Mouse (Mus musculus) small intestine, adult 2 months (tissue): ENCODE measurements around the gene Rcbtb2. TPM values are rescaled to one million over a fixed set of nuclear protein-coding genes. Genes with fewer than 3 reads are reported as not detected.

Experiments
- H3K27ac ChIP-seq: fragments of 200-500 bp; 2 replicates; pipeline ENCODE4 v1.5.1; 2012; ENCODE audit warnings: low read depth, low read length, control low read depth, inconsistent platforms; ENCODE audit not compliant: insufficient read depth
- H3K27me3 ChIP-seq: fragments of 200-500 bp; 2 replicates; pipeline ENCODE4 v1.6.1; 2012; ENCODE audit warnings: mild to moderate bottlenecking, moderate library complexity, low read length, inconsistent platforms; ENCODE audit not compliant: control insufficient read depth, insufficient read depth
- H3K36me3 ChIP-seq: fragments of 200-500 bp; 2 replicates; pipeline ENCODE4 v1.6.1; 2012; ENCODE audit warnings: mild to moderate bottlenecking, low read length, control low read depth, inconsistent platforms; ENCODE audit not compliant: control insufficient read depth, insufficient read depth
- H3K4me1 ChIP-seq: fragments of 200-500 bp; 2 replicates; pipeline ENCODE4 v1.6.1; 2012; ENCODE audit warnings: low read length, inconsistent platforms, mixed read lengths; ENCODE audit not compliant: control insufficient read depth, insufficient read depth, insufficient read length
- H3K4me3 ChIP-seq: fragments of 200-500 bp; 2 replicates; pipeline ENCODE4 v1.5.1; 2012; ENCODE audit warnings: low read depth, mild to moderate bottlenecking, control low read depth, inconsistent platforms, low read length, moderate library complexity
- CTCF ChIP-seq: fragments of 200-500 bp; IDR thresholded peaks from 2 replicates; pipeline ENCODE4 v1.5.1; 2012; ENCODE audit warnings: low read depth, mild to moderate bottlenecking, control low read depth, inconsistent platforms, low read length, moderate library complexity, mixed read lengths; ENCODE audit not compliant: insufficient replicate concordance, insufficient read length; ENCODE audit errors: extremely low read depth
- POLR2A ChIP-seq: fragments of 200-500 bp; IDR thresholded peaks from 2 replicates; pipeline ENCODE4 v1.6.1; 2012; ENCODE audit warnings: low read depth, mild to moderate bottlenecking, control low read depth, inconsistent platforms, low read length, moderate library complexity
- WGBS: fragments of 180-500 bp; shearing (Covaris S2); methylation state at CpG from one replicate; pipeline ENCODE4 v1.1.7; 2018; 5-methylcytosine and 5-hydroxymethylcytosine counted together
- polyA plus RNA-seq: library from polyadenylated mRNA; depleted of rRNA; stranded (reverse); fragments of >200 nt; gene quantifications from 2 replicates; pipeline ENCODE4 v1.2.3, GENCODE M21; 2012

Rcbtb2 gene
- polyA plus RNA-seq, 1 experiment: 10.1 TPM

DNA sequence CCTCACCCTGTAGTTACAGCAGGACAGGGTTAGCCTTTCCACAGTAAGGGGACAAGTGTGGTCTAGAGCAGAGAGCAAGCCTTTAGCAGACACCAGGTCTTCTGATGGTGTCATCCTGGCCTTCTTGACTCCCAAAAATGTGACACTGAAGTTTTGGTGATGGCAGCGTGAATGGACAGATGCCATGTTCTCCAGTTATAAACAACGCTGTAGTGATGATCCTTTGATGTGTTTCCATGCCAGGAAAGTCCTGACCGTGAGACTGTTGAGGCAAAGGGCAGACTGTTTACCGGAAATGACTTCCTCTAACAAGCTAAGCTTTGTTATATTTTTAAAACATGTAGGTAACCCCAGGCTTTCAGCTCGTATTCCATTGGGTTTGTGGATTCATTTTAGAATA is 17.0 kb downstream of the Rcbtb2 start:
- TF ChIP-seq POLR2A (no peak), CTCF (no peak)
- H3K27ac ChIP-seq: no peak overlapping the region
- 45% methylated on average over 5 of the region's 5 CpGs for WGBS
- H3K27me3 ChIP-seq: no peaks in the 10 kb centered on the region
- no peaks in the 10 kb centered on the region for H3K36me3 ChIP-seq
- H3K4me3 ChIP-seq: no peak overlapping the region
- peaks cover 8% of the 10 kb centered on the region; the same call in 1 of the 2 replicates for H3K4me1 ChIP-seq

DNA sequence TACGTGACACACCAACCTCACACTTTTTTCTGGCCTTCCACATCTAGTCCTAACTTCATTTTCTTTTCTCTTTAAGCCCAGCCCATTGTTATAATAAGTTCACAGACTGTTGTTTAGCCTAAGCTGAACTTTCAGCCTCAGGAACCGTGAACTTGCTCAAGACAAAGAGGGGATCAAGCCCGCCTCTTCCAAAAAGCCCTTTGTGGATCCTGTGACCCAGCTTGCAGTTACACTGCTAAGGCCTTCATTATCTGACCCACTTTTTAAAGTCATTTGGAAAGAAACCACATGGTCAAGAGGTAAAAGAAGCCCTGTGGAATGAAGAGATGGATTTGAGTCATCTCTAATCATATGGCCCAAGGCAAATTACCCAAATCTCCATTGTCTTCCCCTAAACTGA is 19.0 kb downstream of the Rcbtb2 start:
- no peak overlapping the region for H3K4me3 ChIP-seq
- H3K27ac ChIP-seq: no peak overlapping the region
- WGBS: 84% methylated on average over 3 of the region's 3 CpGs
- TF ChIP-seq POLR2A (no peak), CTCF (no peak)
- peaks cover 8% of the 10 kb centered on the region; the same call in 1 of the 2 replicates for H3K4me1 ChIP-seq
- H3K36me3 ChIP-seq: no peaks in the 10 kb centered on the region
- no peaks in the 10 kb centered on the region for H3K27me3 ChIP-seq

DNA sequence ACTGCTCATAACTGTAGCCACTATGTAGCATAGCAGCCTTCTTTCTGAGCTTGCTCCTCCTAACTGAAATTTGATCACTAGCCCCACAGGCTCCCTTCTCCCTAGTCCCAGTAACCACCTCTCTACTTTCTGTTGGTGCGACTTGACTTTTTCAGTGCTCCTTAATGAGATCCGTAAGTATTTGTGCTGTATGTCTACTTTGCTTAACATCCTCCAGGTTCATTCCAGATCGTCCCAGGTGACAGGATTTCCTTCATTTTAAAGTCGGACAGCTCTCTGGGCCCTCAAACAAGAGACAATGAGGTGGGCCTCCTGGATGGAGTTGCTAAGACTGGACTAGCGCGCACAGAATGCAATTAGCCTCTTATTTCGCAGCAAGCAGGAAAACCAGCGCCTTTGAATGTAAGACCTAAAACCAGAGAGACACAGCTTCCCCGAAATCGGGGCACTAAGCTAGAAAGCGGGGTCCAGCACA is 19.6 kb downstream of the Rcbtb2 start:
- H3K4me1 ChIP-seq: peaks cover 8% of the 10 kb centered on the region; the same call in 1 of the 2 replicates
- WGBS: 2% methylated on average over 11 of the region's 11 CpGs
- H3K27ac ChIP-seq: peak overlapping the region; percentile 94
- TF ChIP-seq POLR2A: no peak
- TF ChIP-seq CTCF: no peak
- H3K36me3 ChIP-seq: no peaks in the 10 kb centered on the region
- peak overlapping the region; percentile 89 for H3K4me3 ChIP-seq
- no peaks in the 10 kb centered on the region for H3K27me3 ChIP-seq

DNA sequence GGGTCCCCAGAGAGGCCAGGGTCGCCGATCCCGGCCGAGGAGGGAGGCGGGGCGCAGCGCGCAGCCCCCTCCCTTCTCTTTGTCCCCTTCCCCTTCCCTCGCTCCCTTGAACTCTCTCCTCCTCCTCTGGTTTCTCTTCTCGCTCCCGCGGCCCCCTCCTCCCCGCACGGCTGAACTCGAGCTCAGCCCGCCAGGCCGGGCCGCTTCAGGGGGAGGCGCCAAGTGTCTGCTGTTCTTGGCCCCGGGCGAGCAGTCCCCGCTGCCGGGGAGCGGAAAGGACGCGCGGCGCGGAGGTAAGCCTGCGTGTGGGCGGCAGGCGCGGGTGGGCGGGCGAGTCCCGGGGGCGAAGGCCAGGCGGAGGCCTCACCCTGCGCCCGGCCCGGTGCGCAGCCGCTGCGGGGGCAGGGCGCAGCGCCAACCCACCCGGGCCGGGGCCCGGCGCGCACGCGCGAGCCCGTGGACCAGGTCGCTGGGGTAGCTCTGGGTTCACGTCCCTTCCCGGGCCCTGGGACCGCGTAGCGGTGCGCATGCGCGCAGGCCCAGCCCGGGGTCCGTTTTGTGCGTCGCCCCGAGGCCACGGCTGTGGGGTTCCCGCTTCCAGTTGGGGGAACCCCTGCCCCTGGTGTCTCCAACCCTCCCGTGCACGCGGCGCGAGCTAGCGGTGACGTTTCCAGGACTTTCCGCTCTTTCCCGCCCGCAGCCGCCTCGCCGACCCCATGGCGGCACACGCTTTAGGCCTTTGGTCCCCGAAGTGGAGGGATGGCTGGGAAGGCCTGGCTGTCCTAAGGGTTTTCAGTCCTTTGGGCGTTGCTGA is 20.3 kb downstream of the Rcbtb2 start:
- H3K36me3 ChIP-seq: no peaks in the 10 kb centered on the region
- under 1% methylated on average over 88 of the region's 88 CpGs for WGBS
- TF ChIP-seq CTCF (no peak), POLR2A (peak; percentile 79)
- H3K27me3 ChIP-seq: no peaks in the 10 kb centered on the region
- H3K4me1 ChIP-seq: peaks cover 8% of the 10 kb centered on the region; the same call in 1 of the 2 replicates
- peak overlapping the region; percentile 94 for H3K27ac ChIP-seq
- peak overlapping the region; percentile 89 for H3K4me3 ChIP-seq

DNA sequence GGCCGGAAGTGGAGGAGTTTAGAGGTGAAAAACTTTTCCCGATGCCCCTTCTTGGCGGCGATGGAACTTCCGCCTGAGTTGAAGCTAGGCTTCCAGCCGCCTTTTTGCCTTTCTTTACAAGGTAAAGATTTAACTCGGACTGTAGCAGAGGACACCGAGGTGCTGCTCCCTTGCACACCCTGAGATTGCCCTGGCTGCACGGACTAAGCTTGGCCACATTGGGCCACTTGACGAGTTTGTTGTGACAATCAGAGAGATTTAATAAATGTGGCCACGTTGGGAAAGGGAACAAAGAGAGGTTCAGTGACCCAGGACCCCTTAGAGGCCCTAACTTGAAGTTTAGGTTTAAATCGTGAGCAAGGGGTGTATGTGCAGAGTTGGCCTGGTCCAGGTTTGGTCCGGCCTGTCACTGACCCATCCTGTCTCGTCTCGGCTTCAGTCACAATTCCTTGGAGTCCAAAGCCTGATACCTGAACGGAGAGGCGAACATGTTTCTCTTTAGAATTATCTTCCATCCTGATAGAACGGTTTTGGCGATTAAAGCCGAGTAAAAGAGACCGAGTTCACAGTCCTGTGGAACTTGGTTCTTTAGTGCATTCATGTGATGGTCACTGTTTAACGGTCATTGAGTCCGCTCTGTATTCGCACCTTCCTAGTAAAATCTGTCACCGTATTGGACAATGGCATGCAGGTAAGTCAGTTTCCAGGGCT is 21.0 kb downstream of the Rcbtb2 start:
- Histone ChIP-seq H3K27ac (peak overlapping the region; percentile 94), H3K4me1 (peaks cover 8% of the 10 kb centered on the region; the same call in 1 of the 2 replicates), H3K27me3 (no peaks in the 10 kb centered on the region), H3K36me3 (no peaks in the 10 kb centered on the region), H3K4me3 (peak overlapping the region; percentile 89)
- WGBS: 30% methylated on average over 25 of the region's 25 CpGs
- no peak for TF ChIP-seq CTCF
- TF ChIP-seq POLR2A: no peak

DNA sequence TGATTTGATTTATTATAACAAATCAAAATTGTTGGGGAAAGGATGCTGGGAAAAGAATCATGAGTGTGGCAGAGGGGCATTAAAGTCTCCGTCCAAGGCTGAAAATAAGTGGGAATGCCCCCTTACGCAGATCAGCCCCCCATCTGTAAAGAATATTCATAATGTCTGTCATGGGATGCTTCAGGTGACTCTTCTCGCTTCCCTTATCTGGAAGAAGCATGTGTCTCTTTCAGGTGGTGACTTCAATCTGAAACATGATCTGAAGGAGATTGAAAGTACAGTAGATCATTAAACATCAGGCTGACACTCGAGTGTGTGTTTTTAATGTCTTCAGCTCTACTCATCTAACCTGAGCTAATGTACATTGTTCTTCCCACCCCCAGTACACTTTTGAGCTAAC is 22.7 kb downstream of the Rcbtb2 start:
- 88% methylated on average over 4 of the region's 4 CpGs for WGBS
- no peak overlapping the region for H3K4me3 ChIP-seq
- peaks cover 8% of the 10 kb centered on the region; the same call in 1 of the 2 replicates for H3K4me1 ChIP-seq
- no peaks in the 10 kb centered on the region for H3K27me3 ChIP-seq
- H3K36me3 ChIP-seq: no peaks in the 10 kb centered on the region
- no peak overlapping the region for H3K27ac ChIP-seq
- TF ChIP-seq CTCF: no peak
- TF ChIP-seq POLR2A: no peak

DNA sequence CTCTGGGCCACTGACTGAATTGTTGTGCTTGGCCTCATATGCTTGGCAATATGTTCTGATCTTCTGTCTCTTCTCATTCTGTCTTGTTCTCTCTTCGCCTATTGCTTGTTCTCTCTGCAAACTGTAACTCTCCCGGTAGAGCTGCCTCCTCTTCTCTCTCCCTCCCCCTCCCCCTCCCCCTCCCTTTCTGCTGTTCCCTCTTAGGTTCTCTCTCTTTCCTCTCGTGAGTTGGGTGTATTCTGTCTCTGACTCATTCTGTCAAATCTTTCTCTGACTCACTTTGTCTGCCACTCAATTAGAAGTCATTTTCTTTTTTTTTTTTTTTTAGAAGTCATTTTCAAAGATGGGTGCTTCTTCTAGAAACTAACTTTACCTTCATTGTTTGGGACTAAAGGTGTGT is 23.9 kb downstream of the Rcbtb2 start:
- no peak for TF ChIP-seq POLR2A
- TF ChIP-seq CTCF: no peak
- Histone ChIP-seq H3K36me3 (peaks cover 3% of the 10 kb centered on the region), H3K4me3 (no peak overlapping the region), H3K27me3 (no peaks in the 10 kb centered on the region), H3K27ac (no peak overlapping the region), H3K4me1 (peaks cover 8% of the 10 kb centered on the region; the same call in 1 of the 2 replicates)
- 60% methylated on average over 3 of the region's 3 CpGs for WGBS
